Mouse (Mus musculus): ENCODE data around the gene Nsg2.
"Not testable (repeated sequence)": the region's sequence is repeated elsewhere in the genome, so short reads cannot be mapped to it uniquely, and the experiment has no call there.

Gene Nsg2

DNA sequence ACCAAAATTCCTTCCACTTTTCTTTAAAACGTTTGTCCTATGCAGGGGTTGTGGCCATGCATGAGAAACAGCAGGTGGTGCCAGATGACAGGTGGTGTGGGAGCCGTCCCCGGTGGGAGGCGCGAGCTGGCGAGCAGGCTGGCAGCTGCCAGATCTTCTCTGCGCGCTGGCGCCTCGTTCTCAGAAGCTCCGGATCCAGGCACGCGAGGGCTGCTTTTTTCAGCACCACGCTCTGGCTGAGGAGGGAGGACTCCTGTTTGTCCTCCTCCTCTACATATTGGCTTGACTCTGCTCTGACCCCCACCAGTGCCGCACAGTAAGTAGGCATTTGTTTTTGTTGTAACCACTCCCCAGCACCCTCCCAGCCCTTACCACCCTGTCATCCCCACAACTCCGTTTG, at the start of gene Nsg2:
Gene Nsg2 (plus strand): TSS at position 183 of the 400 bp plus-strand sequence.
- DNase-seq (ENCODE audit: low spot score), result peak; percentile 73

DNA sequence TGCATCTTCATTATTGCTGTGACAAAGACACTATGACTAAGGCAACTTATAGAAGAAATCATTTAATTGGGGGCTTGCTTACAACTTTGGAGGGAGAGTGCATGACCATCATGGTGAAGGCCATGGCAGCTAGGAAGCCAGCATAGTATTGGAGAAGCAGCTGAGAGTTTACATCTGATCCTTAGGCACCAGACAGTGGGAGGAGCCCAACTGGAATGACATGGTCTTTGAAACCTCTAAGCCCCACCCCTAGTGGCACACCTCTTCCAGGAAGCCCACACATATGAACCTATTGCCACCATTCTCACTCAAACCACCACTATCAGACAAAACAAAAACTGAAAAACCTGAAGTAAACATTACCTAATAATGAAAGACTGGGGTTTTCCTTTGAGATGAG, 40.2 kb upstream of the Nsg2 start:
- no peak for DNase-seq (ENCODE audit: low spot score)

DNA sequence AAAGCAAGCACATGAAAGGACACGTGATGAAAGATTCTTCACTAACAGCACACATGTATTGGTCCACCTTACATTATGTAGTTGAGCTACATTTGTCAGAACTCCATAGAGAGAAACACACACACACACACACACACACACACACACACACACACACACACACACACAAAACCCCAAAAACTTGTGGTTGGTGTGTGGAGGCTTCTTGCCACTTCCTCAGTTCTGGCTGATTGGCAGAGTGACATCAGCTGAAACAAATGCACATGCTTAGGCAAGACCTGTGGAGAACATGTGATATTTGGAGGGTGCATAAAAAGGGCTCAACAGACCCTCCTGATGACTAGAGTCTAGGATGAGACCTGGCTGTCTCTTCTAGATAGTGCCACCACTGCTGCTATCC, 36.3 kb upstream of the Nsg2 start:
- no peak for DNase-seq (ENCODE audit: low spot score)

DNA sequence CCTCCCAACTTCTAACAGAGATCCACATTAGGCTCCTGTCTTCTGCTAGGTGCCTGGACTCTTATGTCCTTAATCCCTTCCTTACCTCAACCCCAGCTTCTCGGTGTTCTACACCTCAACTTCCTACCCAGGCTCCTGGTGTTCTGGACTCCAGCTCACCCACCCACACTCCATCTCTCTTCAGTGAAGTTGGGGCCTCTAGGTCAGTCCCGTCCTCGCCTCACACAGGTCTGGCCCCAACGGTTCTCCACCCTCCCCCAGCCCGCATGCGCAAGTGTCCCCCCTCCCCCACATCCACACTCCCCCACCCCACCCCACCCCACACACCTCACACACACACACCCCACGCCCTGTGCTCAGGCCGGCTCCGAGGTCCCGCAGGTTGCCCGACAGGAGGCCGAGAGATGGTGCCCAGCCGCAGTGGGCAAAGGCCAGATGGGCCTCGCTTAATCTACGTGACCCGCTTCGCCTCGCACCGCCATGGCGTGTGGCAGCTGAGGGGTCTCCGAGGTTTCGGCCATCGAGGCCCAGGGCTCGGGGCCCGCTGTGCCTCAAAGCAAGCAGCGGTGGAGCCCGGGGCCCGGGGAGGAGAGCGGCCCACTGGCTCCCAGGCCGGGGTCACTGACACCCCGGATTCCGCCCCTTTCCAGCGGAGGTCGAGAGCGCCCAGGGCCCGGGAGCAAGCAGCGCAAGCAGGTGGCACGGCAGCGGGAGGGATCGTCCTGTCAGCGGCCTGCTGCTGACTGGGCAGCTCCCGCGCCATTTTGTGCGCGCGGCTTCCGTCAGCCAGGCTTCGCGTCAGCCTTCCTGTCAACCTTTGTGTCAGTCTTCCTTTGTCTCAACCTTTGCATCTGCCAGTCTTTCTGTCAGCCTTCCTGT, 34.8 kb upstream of the Nsg2 start, which contains the start of gene 4930524B15Rik:
Gene 4930524B15Rik (plus strand): TSS at position 337 of the 879 bp plus-strand sequence.
- no peak for DNase-seq (ENCODE audit: low spot score)

DNA sequence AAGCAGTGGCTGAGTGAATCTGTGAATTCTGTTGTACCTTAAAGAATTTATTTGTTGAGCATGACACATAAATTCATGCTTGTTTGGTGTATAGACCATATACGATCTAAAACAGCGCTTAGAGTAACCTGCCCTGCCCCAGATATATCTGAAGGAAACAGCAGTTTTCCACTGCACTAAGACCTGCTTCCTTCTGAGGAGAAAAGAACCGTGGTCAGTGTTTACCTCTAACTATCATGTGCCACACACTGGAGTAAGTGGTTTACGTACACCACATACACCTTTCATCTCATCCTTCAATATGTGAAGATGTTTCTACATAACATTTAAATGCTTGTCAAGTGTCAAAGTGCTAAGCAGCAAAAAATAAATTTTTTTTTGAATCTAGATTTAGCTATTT, 26.1 kb upstream of the Nsg2 start:
- no peak for DNase-seq (ENCODE audit: low spot score)

DNA sequence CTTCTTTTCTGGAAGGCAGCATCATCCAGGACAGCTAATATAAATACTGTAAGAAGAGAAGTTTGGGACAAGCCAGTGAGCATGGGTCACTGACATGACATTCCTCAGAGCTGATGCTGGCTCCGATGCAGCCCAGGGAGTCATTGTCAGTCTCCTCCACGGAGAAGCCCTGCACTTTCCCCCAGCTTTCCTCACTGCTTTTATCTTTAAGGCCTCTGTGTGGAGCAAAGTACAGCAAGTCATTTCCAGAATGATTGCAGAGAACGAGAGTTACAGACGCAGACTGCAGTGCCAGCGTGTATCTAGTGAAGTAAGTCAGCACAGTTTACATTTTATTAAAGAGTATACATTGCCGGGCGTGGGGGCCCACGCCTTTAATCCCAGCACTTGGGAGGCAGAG, 25.4 kb upstream of the Nsg2 start:
- no peak for DNase-seq (ENCODE audit: low spot score)

DNA sequence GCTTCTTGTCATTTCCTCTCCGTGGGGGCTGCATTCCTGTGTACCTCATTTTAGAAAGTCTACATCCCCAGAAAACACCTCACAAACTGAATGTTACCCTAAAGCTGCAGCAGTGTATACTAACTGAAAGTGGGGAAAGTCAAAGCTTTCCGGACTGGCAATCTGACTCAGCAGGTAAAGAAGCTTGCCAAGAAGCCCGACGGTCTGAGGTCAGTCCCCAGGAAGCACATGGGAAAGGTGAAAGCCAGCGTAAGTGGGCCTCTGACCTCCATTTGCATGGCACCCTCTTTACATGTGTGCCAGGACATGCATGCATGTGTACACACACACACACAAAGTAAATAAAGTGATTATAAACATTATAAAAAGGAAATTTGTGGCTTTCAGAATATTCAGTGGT, 24.6 kb upstream of the Nsg2 start:
- no peak for DNase-seq (ENCODE audit: low spot score)

DNA sequence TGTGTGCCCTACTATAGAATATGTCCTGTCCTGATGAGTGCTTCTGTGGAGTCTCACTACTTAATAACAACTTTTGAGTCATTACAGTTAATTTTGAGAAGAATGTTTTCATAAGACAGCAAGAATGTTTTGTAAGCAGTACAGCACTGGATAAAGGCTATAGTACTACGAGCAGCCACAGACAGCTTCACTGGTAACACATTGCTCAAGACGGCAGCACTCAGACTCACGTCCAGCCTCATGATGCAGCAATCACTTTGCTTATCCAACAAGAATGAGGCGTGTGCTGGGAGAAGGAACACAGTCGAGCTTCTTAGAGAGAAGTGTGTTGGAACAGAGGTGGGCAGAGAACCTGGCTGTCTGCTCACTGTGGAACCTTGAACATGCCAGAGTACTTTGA, 24.1 kb upstream of the Nsg2 start:
- no peak for DNase-seq (ENCODE audit: low spot score)

DNA sequence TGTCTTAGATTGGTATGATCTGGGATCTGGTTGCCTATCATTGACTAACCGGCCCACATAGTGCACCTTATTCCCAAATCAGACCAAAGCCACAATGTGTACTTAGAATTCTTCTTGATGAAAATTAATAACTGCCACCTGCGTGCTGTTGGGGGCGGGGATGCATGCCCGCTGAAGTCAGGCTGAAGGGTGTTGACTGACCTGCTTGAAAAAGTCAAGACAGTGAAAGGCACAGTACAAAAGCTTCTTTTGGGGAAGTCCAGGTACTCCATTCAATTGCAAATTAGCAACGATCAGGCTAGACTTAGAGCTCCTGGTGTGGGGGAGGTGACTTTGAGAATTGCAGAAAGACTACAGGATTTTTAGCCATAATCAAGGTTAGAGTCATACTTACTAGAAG, 20.2 kb upstream of the Nsg2 start:
- DNase-seq (ENCODE audit: low spot score), result not testable (repeated sequence)

DNA sequence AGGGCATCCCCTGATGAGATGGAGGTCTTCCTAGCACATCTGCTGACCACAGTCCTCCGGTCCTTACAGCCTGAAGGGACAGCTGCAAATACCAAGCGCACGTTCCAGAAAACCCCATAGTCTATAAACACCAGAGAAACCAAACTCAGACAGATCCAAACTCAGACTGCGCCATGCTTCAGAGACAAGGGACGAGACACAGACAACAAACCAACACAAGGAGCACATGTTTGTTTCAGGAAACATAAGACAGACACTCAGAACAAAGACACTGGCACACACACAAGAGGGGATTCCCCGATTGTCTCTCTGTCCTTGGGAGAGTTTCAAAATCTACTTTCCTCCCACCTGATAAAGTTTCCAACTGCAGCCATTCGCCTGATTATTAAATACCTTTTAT, 18.4 kb upstream of the Nsg2 start:
- DNase-seq (ENCODE audit: low spot score), result no peak

DNA sequence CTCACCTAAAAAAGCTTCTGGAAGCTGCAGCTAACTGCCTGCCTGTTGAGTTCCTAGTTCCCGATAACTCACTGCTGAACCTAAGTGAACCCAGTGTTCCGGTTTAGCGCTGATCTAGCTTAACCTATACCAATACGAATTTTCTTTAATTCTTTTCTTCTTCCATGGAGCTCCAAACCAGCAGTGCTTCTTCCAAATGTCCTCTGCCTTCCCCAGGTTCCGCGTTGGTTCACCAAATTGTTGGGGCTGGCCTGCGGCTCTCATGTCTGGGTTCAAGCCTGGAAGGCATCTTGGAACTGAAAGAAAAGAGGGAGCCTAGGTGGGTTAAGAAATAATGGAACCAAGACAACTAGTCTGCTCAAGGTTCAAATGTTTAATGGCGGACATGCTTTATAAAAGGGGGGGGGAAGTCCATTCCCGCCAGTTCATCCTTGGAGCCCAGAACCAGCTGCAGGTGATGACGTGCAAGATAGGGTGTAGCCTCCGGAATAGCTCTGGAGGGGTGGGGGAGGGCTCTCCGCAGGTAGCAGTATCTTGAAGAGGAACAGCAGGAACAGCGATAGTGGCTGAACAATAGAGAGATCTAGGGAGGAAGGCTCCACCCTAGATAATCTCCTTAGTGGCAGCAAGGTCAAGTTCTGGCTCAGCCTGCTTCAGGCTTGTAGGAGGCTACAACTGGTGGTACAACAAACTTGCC, 17.9 kb upstream of the Nsg2 start:
- not testable (repeated sequence) for DNase-seq (ENCODE audit: low spot score)

DNA sequence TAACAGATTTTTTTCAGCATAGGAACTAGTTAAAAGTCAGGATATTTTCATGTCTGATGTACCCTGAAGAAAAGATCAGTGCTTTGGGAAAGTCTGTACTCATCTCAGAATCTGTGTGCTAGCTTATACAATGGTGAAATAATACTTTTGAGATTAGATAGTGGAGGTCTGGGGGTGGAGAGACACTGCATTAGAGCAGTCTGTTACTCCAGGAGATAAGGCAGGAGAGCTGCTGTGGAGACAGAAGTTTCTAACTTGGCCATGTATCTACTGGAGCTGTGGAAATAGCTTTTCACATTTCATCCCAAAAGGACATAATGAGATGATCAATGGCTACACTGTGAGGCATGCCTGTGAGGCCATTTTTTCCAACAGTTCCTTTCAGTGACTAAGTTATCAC, 17.0 kb upstream of the Nsg2 start:
- no peak for DNase-seq (ENCODE audit: low spot score)

DNA sequence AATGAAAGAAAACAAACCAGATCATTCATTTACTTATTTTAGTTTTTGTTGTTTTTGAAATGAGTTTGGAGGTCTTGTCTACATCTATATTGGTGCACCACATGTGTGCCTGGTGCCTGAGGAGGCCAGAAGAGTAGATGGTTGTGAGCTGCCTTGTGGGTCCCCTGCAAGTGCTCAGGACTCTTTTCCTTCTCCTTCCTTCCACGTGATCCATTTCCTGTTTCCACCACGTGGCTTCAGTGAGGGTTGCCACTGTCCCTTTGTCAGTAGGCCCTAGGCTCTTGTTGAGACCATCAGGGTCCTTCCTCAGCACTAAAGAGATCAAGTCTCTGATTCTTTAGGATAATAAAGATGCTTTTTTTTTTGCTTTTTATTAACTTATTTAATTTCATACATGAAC, 15.5 kb upstream of the Nsg2 start:
- no peak for DNase-seq (ENCODE audit: low spot score)

DNA sequence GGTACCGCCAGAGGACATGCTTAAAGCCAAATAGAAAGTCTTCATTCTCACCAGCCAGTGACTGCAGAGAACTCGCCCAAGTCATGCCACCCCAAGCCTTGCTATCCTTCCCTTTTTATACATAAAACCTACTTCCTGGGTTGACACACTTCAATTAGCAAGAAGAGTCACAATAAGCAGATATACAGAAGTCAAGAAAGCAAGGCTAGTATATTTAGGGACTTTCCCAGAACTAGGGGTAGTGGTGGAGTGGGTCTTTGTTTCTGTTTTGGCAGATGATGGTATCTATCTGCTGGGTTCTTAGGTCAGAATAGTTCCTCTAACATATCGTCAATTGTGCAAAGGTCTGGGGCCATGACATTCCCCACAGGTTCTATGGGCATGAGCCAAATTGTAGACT, 7.7 kb upstream of the Nsg2 start:
- no peak for DNase-seq (ENCODE audit: low spot score)

DNA sequence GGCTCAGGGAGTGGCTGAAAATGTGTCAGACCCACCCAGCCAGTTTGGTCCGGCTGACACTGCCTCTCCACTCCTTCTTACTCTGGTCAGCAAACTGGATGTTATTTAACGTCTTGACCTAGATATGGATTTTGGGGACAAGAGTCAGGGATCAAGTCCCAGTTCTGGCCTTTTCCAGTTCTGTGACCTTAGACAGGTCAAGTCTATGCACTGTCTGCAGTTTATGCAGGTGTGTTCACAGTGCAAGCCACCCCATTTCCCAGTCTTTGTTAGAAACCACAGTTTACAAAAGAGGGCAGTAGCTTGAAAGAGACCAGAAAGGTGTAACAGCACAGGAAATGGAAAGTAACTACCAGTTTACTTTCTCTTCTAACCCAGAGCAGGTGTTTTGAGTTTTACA, 547 bp upstream of the Nsg2 start:
- DNase-seq (ENCODE audit: low spot score), result no peak

DNA sequence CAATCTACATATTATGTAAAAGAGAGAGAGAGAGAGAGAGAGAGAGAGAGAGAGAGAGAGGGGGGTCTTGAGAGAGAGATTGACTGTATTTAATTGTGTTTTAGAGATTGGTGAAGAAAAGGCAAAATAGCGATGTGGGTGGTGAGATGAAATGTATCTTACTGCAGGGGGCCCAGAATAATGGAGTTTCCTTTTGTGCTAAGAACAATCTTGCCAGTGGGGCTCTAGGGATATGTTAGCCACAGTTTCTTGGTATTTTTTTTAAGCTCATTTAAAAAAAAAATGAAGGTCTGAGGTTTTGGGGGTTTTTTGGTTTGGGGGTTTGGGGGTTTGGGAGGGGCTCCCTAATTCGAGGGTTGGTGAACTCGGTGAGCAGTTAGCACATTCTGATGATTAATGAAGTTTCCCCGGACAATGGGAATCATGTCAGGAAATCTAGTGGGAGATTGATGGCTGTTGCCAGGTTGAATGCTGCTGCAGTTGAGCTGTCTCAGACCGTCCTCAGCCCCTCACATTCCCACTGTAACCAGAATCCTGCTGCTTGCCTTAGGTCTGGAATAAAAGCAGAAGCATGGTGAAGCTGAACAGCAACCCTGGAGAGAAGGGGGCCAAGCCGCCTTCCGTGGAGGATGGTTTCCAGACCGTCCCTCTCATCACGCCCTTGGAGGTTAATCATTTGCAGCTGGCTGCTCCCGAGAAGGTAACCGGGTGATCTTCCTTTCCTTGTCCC, 1.1 kb downstream of the Nsg2 start:
- DNase-seq (ENCODE audit: low spot score), result no peak

DNA sequence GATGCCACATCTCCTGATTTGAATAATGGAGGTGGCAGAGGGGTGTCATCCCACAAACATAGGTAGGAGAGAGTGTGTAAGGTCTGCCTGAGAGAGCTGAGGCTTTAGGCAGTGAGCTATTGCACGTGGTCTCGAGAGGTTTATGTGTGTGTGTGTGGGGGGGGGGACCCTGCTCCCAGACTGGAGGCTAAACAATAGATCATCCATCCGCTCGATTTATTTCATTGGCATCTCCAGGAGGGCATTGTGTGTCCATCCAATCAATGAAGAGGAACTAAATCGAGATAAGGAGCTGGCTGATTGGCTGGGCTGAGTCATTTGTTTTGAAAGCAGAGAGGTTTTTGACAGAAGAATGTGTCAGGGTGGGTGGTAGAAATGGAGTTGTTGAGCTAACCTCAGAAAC, 2.4 kb downstream of the Nsg2 start:
- no peak for DNase-seq (ENCODE audit: low spot score)

DNA sequence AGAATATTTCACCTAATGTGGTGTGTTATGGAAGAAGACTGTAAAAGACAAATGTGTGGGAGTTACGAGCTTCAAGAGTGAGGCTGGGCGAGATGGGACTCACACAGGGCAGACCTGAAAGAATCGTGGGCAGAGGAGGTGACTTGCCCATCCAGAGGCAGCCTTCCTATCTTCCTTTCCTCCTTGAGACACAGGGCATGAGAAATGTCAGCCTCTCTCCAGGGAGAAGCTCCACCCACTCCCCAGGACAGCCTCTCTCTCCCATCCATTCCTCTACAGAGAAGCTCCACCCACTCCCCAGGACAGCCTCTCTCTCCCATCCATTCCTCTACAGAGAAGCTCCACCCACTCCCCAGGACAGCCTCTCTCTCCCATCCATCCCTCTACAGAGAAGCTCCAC, 7.8 kb downstream of the Nsg2 start:
- not testable (repeated sequence) for DNase-seq (ENCODE audit: low spot score)

DNA sequence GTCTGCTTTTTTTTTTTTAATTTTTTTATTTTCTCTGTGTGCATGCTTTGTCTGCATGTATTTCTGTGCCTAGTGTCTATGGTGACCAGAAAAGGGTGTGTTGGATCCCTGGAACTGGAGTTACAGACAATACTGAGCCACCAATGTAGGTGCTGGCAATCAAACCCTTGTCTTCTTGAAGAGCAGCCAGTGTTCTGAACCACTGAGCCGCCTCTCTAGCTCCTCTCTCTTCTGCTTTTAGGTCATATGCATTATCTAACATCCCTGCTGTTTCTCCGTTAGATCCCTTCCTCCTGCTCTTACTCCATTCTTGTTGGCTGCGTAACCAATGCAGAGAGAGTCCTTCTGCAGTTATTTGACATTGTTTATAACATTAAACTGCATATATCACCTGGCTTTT, 8.6 kb downstream of the Nsg2 start:
- no peak for DNase-seq (ENCODE audit: low spot score)

DNA sequence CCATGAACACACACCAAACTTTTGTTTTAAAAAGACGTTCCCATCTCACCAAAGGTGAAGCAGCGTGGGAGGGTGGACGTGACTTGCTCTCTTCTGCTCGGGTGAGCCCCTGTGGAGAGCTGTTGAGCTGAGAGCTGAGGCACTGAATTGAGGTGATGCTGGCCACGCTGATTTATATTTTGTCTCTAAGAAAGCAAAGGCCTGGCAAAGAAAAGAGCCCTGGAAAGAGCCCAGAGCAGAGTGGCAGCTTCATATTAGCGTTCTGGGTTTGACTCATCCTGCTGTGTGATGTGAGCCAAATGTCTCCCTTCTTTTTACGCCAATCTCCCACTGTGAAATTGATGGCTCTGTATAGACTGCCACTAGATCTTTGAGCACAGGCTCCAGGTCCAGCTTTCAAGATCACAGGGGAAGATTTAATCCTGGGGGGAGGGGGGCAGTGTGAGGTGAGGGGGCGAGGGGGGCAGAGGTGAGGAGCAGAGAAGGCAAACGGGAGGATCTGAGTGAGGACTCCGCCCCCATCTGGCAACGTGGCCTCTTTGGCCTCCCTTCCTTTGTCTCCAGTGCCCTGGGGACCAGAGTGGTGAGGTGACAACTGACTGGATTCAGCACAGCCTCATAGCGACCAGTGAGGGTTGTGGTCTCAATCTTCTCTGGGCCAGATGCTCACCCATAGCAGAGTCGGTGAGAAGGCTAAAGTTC, 9.8 kb downstream of the Nsg2 start:
- DNase-seq (ENCODE audit: low spot score), result no peak

DNA sequence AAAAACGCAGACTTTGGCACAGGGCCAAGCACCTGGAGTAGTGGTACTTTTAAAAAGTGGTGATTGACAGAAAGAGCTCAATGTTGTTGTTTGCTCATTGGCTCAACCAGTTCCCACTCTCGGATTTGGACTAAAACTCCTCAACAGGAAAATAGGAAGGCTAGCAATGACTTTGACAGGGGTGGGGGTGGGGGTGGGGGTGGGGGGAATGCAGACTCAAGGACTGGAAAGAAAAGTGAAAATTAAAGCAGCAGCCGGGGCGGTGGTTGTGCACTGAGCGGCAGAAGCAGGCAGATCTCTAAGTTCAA, 10.4 kb downstream of the Nsg2 start:
- no peak for DNase-seq (ENCODE audit: low spot score)

DNA sequence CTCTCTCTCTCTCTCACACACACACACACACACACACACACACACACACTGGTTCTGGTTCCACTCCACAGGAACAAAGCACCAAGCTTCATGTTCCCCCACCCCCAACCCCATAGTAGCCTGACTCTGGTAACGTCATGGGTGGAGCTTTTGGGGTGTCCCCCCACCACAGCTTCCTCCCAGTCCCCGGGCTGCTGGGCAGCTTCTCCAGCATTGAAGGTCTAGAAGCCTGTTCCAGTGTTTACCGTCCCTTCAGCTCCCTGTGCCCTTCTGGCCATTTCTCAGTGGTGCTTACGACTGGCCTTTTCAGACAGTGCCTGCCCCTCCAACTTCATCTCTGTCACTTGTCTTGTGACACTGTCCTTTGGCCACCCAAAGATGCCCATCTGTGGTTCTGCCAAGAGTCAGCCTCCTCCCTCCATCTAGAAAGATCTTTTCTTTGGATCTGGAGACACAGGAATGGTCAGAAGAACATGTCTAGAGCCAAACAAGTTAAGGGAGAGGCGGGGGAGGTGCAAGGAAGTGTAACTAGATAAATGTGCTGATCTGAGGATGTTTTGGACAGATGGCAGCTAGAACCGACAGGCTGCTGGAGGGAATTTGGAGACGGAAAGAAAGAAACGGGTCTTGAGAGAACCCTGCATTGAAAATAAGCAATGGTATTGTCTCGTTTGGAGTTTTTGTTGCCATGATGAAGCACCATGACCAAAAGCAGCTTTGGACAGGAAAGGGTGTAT, 11.8 kb downstream of the Nsg2 start:
- DNase-seq (ENCODE audit: low spot score), result no peak

Measured in ovary, postnatal 36 days (tissue).